Mouse (Mus musculus) olfactory bulb, adult 2 months (tissue): ENCODE data around the gene Prrx2. TPM values are rescaled to one million over a fixed set of nuclear protein-coding genes. Genes with fewer than 3 reads are reported as not detected.

Experiments
- H3K27ac ChIP-seq: fragments of 200-500 bp; 2 replicates; pipeline ENCODE4 v1.5.1; 2012; ENCODE audit warnings: low read depth, low read length; ENCODE audit not compliant: insufficient read depth
- H3K4me1 ChIP-seq: fragments of 200-500 bp; 2 replicates; pipeline ENCODE4 v1.6.1; 2012; ENCODE audit warnings: low read length; ENCODE audit not compliant: control insufficient read depth, insufficient read depth
- H3K4me3 ChIP-seq: fragments of 200-500 bp; 2 replicates; pipeline ENCODE4 v1.5.1; 2012; ENCODE audit warnings: mild to moderate bottlenecking, low read depth, low read length, moderate library complexity; ENCODE audit not compliant: insufficient read depth
- CTCF ChIP-seq: fragments of 200-500 bp; IDR thresholded peaks from 2 replicates; pipeline ENCODE4 v1.5.1; 2012; ENCODE audit warnings: low read depth, mild to moderate bottlenecking, low read length, moderate library complexity; ENCODE audit not compliant: insufficient read depth
- POLR2A ChIP-seq: fragments of 200-500 bp; IDR thresholded peaks from 2 replicates; pipeline ENCODE4 v1.6.1; 2012; ENCODE audit warnings: mild to moderate bottlenecking, low read depth, low read length, moderate library complexity; ENCODE audit not compliant: insufficient read depth
- WGBS: fragments of 180-500 bp; shearing (Covaris S2); methylation state at CpG from one replicate; pipeline ENCODE4 v1.1.7; 2018; 5-methylcytosine and 5-hydroxymethylcytosine counted together
- polyA plus RNA-seq: library from polyadenylated mRNA; stranded (reverse); fragments of >200 nt; gene quantifications from 2 replicates; pipeline ENCODE4 v1.2.4, GENCODE M21; 2012; ENCODE audit warnings: low replicate concordance; ENCODE audit not compliant: missing spikeins, insufficient read depth, insufficient read length

The Prrx2 gene
- polyA plus RNA-seq, 1 experiment = not detected

- TF ChIP-seq POLR2A = no peak
- no peak for TF ChIP-seq CTCF
- H3K27ac ChIP-seq = no peak overlapping the region
- no peaks in the 10 kb centered on the region for H3K4me1 ChIP-seq
- 92% methylated on average over 5 of the region's 5 CpGs for WGBS
- no peak overlapping the region for H3K4me3 ChIP-seq
These were observed 14.9 kb upstream of the Prrx2 start for GRCm38 (mm10) chr2:30819873-30820272.

- Histone ChIP-seq H3K27ac (no peak overlapping the region), H3K4me1 (no peaks in the 10 kb centered on the region), H3K4me3 (no peak overlapping the region)
- TF ChIP-seq CTCF (peak; percentile 34; the same call in 1 of the 2 replicates), POLR2A (no peak)
- 98% methylated on average over 3 of the region's 3 CpGs for WGBS
These were observed 13.7 kb upstream of the Prrx2 start for GRCm38 (mm10) chr2:30821073-30821472.

GRCm38 (mm10) chr2:30822460-30822859, 12.3 kb upstream of the Prrx2 start:
- no peak overlapping the region for H3K4me3 ChIP-seq
- no peak overlapping the region for H3K27ac ChIP-seq
- H3K4me1 ChIP-seq = peaks cover 13% of the 10 kb centered on the region
- no peak for TF ChIP-seq CTCF
- TF ChIP-seq POLR2A = no peak
- WGBS = 85% methylated on average over 8 of the region's 8 CpGs

- no peak for TF ChIP-seq CTCF
- no peak for TF ChIP-seq POLR2A
- 52% methylated on average over 13 of the region's 13 CpGs for WGBS
- no peak overlapping the region for H3K4me3 ChIP-seq
- H3K4me1 ChIP-seq = peaks cover 17% of the 10 kb centered on the region
- no peak overlapping the region for H3K27ac ChIP-seq
These were observed 11.2 kb upstream of the Prrx2 start for GRCm38 (mm10) chr2:30823385-30824153.

- 30% methylated on average over 26 of the region's 26 CpGs for WGBS
- peaks cover 19% of the 10 kb centered on the region for H3K4me1 ChIP-seq
- no peak overlapping the region for H3K27ac ChIP-seq
- TF ChIP-seq CTCF (peak; percentile 24; the same call in 1 of the 2 replicates), POLR2A (no peak)
- peak overlapping the region; percentile 78 for H3K4me3 ChIP-seq
These were observed 7.7 kb upstream of the Prrx2 start for GRCm38 (mm10) chr2:30826825-30827748.

GRCm38 (mm10) chr2:30827749-30828475, 6.9 kb upstream of the Prrx2 start:
- peaks cover 19% of the 10 kb centered on the region for H3K4me1 ChIP-seq
- TF ChIP-seq POLR2A (peak; percentile 66), CTCF (peak; percentile 86)
- WGBS = under 1% methylated on average over 63 of the region's 63 CpGs
- H3K4me3 ChIP-seq = peak overlapping the region; percentile 78
- H3K27ac ChIP-seq = no peak overlapping the region

GRCm38 (mm10) chr2:30829315-30829714, 5.5 kb upstream of the Prrx2 start:
- 42% methylated on average over 5 of the region's 5 CpGs for WGBS
- H3K27ac ChIP-seq = no peak overlapping the region
- TF ChIP-seq CTCF (no peak), POLR2A (no peak)
- no peak overlapping the region for H3K4me3 ChIP-seq
- H3K4me1 ChIP-seq = peaks cover 19% of the 10 kb centered on the region

GRCm38 (mm10) chr2:30830283-30830795, 4.4 kb upstream of the Prrx2 start, which contains the start of gene Asb6:
Asb6 (minus strand) TSS chr2:30830333.
- Histone ChIP-seq H3K27ac (no peak within 1 kb of the TSS), H3K4me3 (no peak within 1 kb of the TSS), H3K4me1 (peaks cover 19% of the 10 kb centered on the region)
- TF ChIP-seq CTCF (no peak), POLR2A (no peak)
- WGBS = 39% methylated on average over 4 of the region's 4 CpGs

- TF ChIP-seq POLR2A (no peak), CTCF (no peak)
- no peak overlapping the region for H3K27ac ChIP-seq
- WGBS = 83% methylated on average over 5 of the region's 5 CpGs
- no peak overlapping the region for H3K4me3 ChIP-seq
- peaks cover 15% of the 10 kb centered on the region for H3K4me1 ChIP-seq
These were observed 1.1 kb upstream of the Prrx2 start for GRCm38 (mm10) chr2:30833644-30834043.
